Mouse (Mus musculus): Measurements from ENCODE around the gene Prickle1. TPM values are rescaled to one million over a fixed set of nuclear protein-coding genes. Genes with fewer than 3 reads are reported as not detected.

Gene Prickle1
- polyA plus RNA-seq, 1 experiment from 2014 or later, result 27.7 TPM

DNA sequence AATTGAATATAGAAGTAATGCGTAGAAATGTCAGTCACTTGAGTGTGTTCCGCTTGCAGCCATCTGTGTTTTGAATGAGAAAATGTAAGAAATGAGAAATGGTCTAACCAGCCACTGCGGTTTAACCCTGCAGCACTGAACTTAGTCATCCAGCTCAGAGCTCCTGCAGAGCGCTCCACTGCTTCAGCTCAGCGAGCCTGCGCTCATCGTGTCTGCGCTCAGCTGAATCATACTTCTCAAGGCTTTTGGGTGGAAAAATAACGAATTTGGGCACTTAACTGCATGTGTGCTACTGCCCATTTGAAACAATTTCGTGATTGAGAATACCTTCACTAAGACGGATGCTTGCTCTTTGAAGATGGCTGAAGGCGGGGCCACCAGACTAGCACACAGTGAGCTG lies 124.0 kb downstream of the Prickle1 start:
- Histone ChIP-seq H3K27ac (ENCODE audit: low read depth, low read length) (no peak overlapping the region), H3K4me2 (replicated peaks; ENCODE audit: low read depth, low read length) (no peak overlapping the region), H3K9ac (ENCODE audit: low read depth, low read length) (no peak overlapping the region), H3K4me3 (ENCODE audit: low read length) (no peak overlapping the region), H3K36me3 (ENCODE audit: control insufficient read depth, insufficient read depth, low read length) (no peaks in the 10 kb centered on the region; the same call in 1 of the 2 replicates), H3K27me3 (ENCODE audit: control insufficient read depth, insufficient read depth, low read length) (no peaks in the 10 kb centered on the region), H3K9me3 (ENCODE audit: control insufficient read depth, low read length) (no peaks in the 10 kb centered on the region), H3K4me1 (ENCODE audit: control insufficient read depth, insufficient read depth, low read length) (no peaks in the 10 kb centered on the region)
- WGBS, result 65% methylated on average over 12 of the region's 12 CpGs
- no peak for ATAC-seq (ENCODE audit: low FRiP score, low TSS enrichment)

DNA sequence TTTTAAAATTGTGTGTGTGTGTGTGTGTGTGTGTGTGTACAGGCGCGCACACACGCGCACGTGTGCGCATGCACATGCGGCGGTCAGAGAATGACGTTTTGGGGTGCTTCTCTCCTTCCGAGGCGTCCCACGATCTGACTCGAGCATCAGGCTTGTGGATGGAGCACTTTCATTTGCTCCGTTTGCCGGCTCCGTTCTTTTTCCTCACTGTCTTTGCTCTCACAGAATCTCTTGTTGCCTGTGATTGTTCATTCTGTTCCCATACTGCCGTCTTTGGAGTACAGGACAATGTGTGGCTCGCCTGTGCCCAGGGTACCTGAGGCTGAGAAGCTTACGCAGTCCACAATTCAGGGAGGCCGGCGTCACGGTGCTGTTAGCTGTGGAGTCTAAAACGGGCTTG lies 134.6 kb downstream of the Prickle1 start:
- no peaks in the 10 kb centered on the region for H3K9me3 ChIP-seq (ENCODE audit: control insufficient read depth, low read length)
- H3K4me3 ChIP-seq (ENCODE audit: low read length), result no peak overlapping the region
- no peak overlapping the region for H3K9ac ChIP-seq (ENCODE audit: low read depth, low read length)
- H3K4me1 ChIP-seq (ENCODE audit: control insufficient read depth, insufficient read depth, low read length), result no peaks in the 10 kb centered on the region
- no peak for ATAC-seq (ENCODE audit: low FRiP score, low TSS enrichment)
- no peaks in the 10 kb centered on the region for H3K27me3 ChIP-seq (ENCODE audit: control insufficient read depth, insufficient read depth, low read length)
- H3K36me3 ChIP-seq (ENCODE audit: control insufficient read depth, insufficient read depth, low read length), result peaks cover 26% of the 10 kb centered on the region; the same call in 1 of the 2 replicates
- no peak overlapping the region for H3K4me2 ChIP-seq (replicated peaks; ENCODE audit: low read depth, low read length)
- H3K27ac ChIP-seq (ENCODE audit: low read depth, low read length), result no peak overlapping the region
- 96% methylated on average over 23 of the region's 23 CpGs for WGBS

DNA sequence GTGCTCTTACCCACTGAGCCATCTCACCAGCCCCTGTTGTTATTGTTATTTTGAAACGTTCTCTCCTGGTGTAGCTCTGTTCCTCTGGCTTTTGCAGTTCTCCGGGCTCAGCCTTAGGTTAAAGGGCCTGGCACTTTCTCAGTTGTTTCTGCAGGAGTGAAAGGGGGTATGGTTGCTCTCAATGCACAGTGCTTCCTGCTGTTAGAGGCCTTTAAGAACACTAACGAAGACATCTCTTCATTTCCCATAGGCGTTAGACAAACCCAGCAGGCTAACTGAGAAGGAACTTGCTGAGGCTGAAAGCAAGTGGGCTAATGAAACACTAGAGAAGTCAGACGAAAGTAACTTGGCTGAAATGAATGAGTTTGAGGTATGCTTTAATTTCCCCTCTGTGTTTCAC lies 136.3 kb downstream of the Prickle1 start:
- Histone ChIP-seq H3K9ac (ENCODE audit: low read depth, low read length) (no peak overlapping the region), H3K9me3 (ENCODE audit: control insufficient read depth, low read length) (no peaks in the 10 kb centered on the region), H3K27ac (ENCODE audit: low read depth, low read length) (no peak overlapping the region), H3K36me3 (ENCODE audit: control insufficient read depth, insufficient read depth, low read length) (peaks cover 17% of the 10 kb centered on the region; the same call in 1 of the 2 replicates), H3K27me3 (ENCODE audit: control insufficient read depth, insufficient read depth, low read length) (no peaks in the 10 kb centered on the region), H3K4me2 (replicated peaks; ENCODE audit: low read depth, low read length) (no peak overlapping the region), H3K4me3 (ENCODE audit: low read length) (no peak overlapping the region), H3K4me1 (ENCODE audit: control insufficient read depth, insufficient read depth, low read length) (no peaks in the 10 kb centered on the region)
- 82% methylated on average over 5 of the region's 5 CpGs for WGBS
- no peak for ATAC-seq (ENCODE audit: low FRiP score, low TSS enrichment)

DNA sequence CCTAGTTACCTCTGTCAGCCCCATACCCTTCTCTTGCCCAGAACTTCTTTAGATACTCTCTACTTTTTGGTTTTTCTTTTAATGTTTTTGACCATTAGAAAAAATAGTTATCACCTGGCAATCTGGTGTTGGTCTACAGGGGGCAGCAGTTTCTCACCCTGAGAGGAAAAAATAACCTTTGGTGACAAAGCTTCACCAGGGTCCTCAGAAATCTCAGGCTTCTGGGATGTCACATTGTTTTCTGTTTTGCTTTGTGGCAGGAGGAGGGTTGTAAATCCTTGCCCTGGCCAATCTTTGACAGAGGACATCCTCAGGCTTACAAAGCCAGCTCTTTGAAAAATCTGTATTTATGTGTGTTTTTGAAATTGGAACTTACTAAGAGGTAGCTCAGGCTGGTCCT lies 139.7 kb downstream of the Prickle1 start:
- Histone ChIP-seq H3K36me3 (ENCODE audit: control insufficient read depth, insufficient read depth, low read length) (peaks cover 13% of the 10 kb centered on the region; the same call in 1 of the 2 replicates), H3K4me1 (ENCODE audit: control insufficient read depth, insufficient read depth, low read length) (no peaks in the 10 kb centered on the region), H3K27ac (ENCODE audit: low read depth, low read length) (no peak overlapping the region), H3K9me3 (ENCODE audit: control insufficient read depth, low read length) (no peaks in the 10 kb centered on the region), H3K9ac (ENCODE audit: low read depth, low read length) (no peak overlapping the region), H3K27me3 (ENCODE audit: control insufficient read depth, insufficient read depth, low read length) (no peaks in the 10 kb centered on the region), H3K4me2 (replicated peaks; ENCODE audit: low read depth, low read length) (no peak overlapping the region), H3K4me3 (ENCODE audit: low read length) (no peak overlapping the region)
- no peak for ATAC-seq (ENCODE audit: low FRiP score, low TSS enrichment)

DNA sequence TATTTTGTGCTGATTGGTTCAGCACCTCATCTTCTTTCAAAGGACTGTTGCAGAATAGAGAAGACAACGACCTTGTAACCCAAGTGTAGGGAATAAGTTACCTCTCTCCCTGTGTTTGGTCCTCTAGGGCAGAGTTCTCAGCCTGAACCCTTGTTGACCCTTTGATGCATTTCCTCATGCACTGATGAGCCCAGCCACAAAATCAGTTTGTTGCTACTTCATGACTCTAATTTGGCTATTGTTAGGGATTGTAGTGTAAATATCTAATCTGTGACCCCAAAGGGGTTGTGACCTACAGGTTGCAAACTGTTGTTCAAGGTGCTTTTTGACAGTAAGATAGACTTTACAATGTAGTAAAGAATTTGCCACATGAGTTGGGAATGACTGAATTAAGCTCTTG lies 142.4 kb downstream of the Prickle1 start:
- Histone ChIP-seq H3K27me3 (ENCODE audit: control insufficient read depth, insufficient read depth, low read length) (no peaks in the 10 kb centered on the region), H3K27ac (ENCODE audit: low read depth, low read length) (no peak overlapping the region), H3K9ac (ENCODE audit: low read depth, low read length) (no peak overlapping the region), H3K9me3 (ENCODE audit: control insufficient read depth, low read length) (no peaks in the 10 kb centered on the region), H3K4me3 (ENCODE audit: low read length) (no peak overlapping the region), H3K4me1 (ENCODE audit: control insufficient read depth, insufficient read depth, low read length) (no peaks in the 10 kb centered on the region; the same call in 1 of the 2 replicates), H3K4me2 (replicated peaks; ENCODE audit: low read depth, low read length) (no peak overlapping the region), H3K36me3 (ENCODE audit: control insufficient read depth, insufficient read depth, low read length) (peaks cover 5% of the 10 kb centered on the region; the same call in 1 of the 2 replicates)
- WGBS, result 77% methylated on average over 1 of the region's 1 CpGs
- no peak for ATAC-seq (ENCODE audit: low FRiP score, low TSS enrichment)

Other genes starting within 250 kb of the Prickle1 start
- 134 and 165 TPM in 2 replicates for gene Zcrb1, start 197.6 kb downstream of the Prickle1 start, polyA plus RNA-seq (2014; fragmentation: Nextera tagmentation; extraction: Ambion mirVana)
- 30.1 and 43.4 TPM in 2 replicates for gene Pphln1, start 197.5 kb downstream of the Prickle1 start, polyA plus RNA-seq (2014; fragmentation: Nextera tagmentation; extraction: Ambion mirVana)